Mouse (Mus musculus) intestine, embryonic 16.5 days (tissue): ENCODE measurements around the gene Rph3al. TPM values are rescaled to one million over a fixed set of nuclear protein-coding genes. Genes with fewer than 3 reads are reported as not detected.
A peak's percentile ranks its signal among the peaks of the same experiment; 100 is the strongest.

Experiments used
- ATAC-seq: fragments of 200-750 bp; cut with Nextera tagmentation; 2 replicates; pipeline ENCODE4 v1.8.0; 2017; ENCODE audit warnings: moderate TSS enrichment, moderate library complexity
- H3K27ac ChIP-seq: fragments of 300-500 bp; sonication (generic); 2 replicates; pipeline ENCODE4 v1.5.1; 2014; ENCODE audit warnings: mild to moderate bottlenecking, low read length
- H3K27me3 ChIP-seq: fragments of 300-500 bp; sonication (generic); replicated peaks from 2 replicates; pipeline ENCODE4 v1.6.1; 2014; ENCODE audit warnings: low read length, control low read depth, mixed read lengths; ENCODE audit not compliant: control insufficient read depth, insufficient read depth
- H3K36me3 ChIP-seq: fragments of 300-500 bp; sonication (generic); 2 replicates; pipeline ENCODE4 v1.6.1; 2014; ENCODE audit warnings: low read length, control low read depth; ENCODE audit not compliant: control insufficient read depth, insufficient read depth
- H3K4me1 ChIP-seq: fragments of 300-500 bp; sonication (generic); 2 replicates; pipeline ENCODE4 v1.6.1; 2014; ENCODE audit warnings: low read length, control low read depth, mixed read lengths; ENCODE audit not compliant: control insufficient read depth, insufficient read depth
- H3K4me2 ChIP-seq: fragments of 300-500 bp; sonication (generic); 2 replicates; pipeline ENCODE4 v1.6.1; 2014; ENCODE audit warnings: low read depth, low read length, control low read depth
- H3K4me3 ChIP-seq: fragments of 300-500 bp; sonication (generic); 2 replicates; pipeline ENCODE4 v1.5.1; 2014; ENCODE audit warnings: mild to moderate bottlenecking, low read length
- H3K9ac ChIP-seq: fragments of 300-500 bp; sonication (generic); 2 replicates; pipeline ENCODE4 v1.6.1; 2014; ENCODE audit warnings: low read depth, low read length
- H3K9me3 ChIP-seq: fragments of 300-500 bp; sonication (generic); 2 replicates; pipeline ENCODE4 v1.6.1; 2016; ENCODE audit warnings: low read length, control low read depth; ENCODE audit not compliant: control insufficient read depth
- WGBS: fragments of 180-500 bp; shearing (Covaris S2); extraction: QIAGEN DNeasy Blood & Tissue Kit; methylation state at CpG from one replicate; pipeline ENCODE4 v1.1.7; 2014; 5-methylcytosine and 5-hydroxymethylcytosine counted together
- polyA plus RNA-seq: library from polyadenylated mRNA; unstranded; fragments of >200 nt; fragmentation: Nextera tagmentation; extraction: Ambion mirVana; gene quantifications from 2 replicates; pipeline ENCODE4 v1.2.1, GENCODE M21; 2015

Rph3al gene
- 20.1 and 21.1 TPM in 2 replicates for polyA plus RNA-seq

DNA sequence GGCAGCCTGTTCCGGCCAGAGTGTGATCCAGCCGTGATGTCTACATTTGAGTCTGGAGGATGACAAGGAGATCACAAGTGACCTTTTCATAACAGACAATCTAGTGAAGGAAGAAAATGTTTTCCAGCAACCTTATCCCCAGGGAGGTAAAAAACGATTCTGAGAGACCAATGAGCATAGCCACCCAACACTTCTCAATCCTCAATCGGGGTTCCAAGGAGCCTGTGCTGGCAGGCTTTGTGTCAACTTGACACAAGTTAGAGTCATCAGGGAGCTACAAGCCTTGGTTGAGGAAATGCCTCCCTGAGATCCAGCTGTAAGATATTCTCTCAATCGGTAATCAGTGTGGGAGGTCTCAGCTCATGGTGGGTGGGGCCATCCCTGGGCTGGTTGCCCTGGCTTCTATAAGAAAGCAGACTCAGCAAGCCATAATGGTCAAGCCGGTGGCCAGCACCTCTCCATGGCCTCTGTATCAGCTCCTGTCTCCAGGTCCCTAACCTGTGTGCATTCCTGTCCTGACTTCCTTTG lies at the start of gene Rph3al:
TSS of gene Rph3al (minus strand) at position 51 of the 528 bp plus-strand sequence.
- Histone ChIP-seq H3K4me1 (peaks cover 50% of the 10 kb centered on the region), H3K27ac (peak within 1 kb of the TSS; percentile 97), H3K27me3 (no peaks in the 10 kb centered on the region), H3K9ac (peak within 1 kb of the TSS; percentile 67), H3K4me2 (peak within 1 kb of the TSS; percentile 56), H3K9me3 (peaks cover 6% of the 10 kb centered on the region; the same call in 1 of the 2 replicates), H3K36me3 (no peaks in the 10 kb centered on the region), H3K4me3 (peak within 1 kb of the TSS; percentile 45)
- ATAC-seq, result no peak
- 47% methylated on average over 6 of the region's 6 CpGs for WGBS

DNA sequence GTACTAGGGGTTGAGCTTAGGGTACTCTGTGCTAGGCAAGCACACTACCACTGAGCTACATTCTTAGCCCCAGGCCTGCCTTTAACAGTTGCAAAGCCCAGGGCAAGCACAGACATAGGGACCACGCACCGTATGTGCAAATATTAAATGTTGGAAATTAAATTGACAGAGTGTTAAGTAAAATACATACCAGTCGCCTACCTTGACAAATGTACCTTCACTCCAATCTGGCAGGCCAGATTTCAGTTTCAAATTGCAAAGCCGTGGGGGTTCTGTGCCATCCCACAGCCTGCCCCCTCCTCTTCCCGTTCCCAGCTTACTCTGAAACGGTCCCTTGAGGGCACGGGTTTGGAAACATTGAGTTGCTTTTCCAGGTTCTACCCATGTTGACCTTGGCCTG lies 47.7 kb upstream of the Rph3al start:
- ATAC-seq, result no peak
- Histone ChIP-seq H3K9ac (no peak overlapping the region), H3K27me3 (no peaks in the 10 kb centered on the region), H3K4me3 (no peak overlapping the region), H3K4me1 (no peaks in the 10 kb centered on the region), H3K4me2 (no peak overlapping the region), H3K27ac (no peak overlapping the region), H3K9me3 (no peaks in the 10 kb centered on the region), H3K36me3 (no peaks in the 10 kb centered on the region)
- 73% methylated on average over 7 of the region's 7 CpGs for WGBS

- ATAC-seq, result no peak
- Histone ChIP-seq H3K27me3 (no peaks in the 10 kb centered on the region), H3K27ac (no peak overlapping the region), H3K4me2 (no peak overlapping the region), H3K9ac (no peak overlapping the region), H3K36me3 (no peaks in the 10 kb centered on the region), H3K4me1 (no peaks in the 10 kb centered on the region), H3K4me3 (no peak overlapping the region), H3K9me3 (no peaks in the 10 kb centered on the region)
- WGBS, result 47% methylated on average over 1 of the region's 1 CpGs
Measured at GRCm38 (mm10) chr11:75984581-75984980, 46.4 kb upstream of the Rph3al start.

- no peaks in the 10 kb centered on the region for H3K4me1 ChIP-seq
- no peak overlapping the region for H3K27ac ChIP-seq
- H3K4me3 ChIP-seq, result no peak overlapping the region
- no peaks in the 10 kb centered on the region for H3K9me3 ChIP-seq
- H3K9ac ChIP-seq, result no peak overlapping the region
- H3K36me3 ChIP-seq, result no peaks in the 10 kb centered on the region
- ATAC-seq, result no peak
- H3K27me3 ChIP-seq, result no peaks in the 10 kb centered on the region
- no peak overlapping the region for H3K4me2 ChIP-seq
- WGBS, result 78% methylated on average over 4 of the region's 4 CpGs
Measured at GRCm38 (mm10) chr11:75983194-75983593, 45.0 kb upstream of the Rph3al start.

DNA sequence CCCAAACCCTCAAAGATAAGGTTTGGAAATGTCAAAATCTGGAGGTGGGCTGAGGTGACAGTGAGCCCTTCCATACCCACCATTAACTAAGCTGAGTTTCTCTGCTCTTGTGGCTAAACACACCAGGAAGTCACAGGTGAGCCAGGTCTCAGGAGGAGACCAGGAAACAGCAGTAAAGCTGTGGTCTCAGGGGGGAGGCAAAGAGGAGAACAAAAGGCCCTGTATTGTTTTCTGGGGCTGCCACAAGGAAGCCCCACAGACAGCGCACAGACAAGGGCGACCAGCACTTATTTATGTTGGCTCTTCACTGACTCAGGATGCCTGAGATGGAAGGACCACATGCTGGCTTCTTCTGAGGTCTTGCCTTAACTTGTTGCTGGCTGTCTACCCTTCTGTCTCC lies 42.2 kb upstream of the Rph3al start:
- no peak overlapping the region for H3K27ac ChIP-seq
- 29% methylated on average over 2 of the region's 2 CpGs for WGBS
- ATAC-seq, result no peak

GRCm38 (mm10) chr11:75978051-75978450 lies 39.8 kb upstream of the Rph3al start:
- H3K27me3 ChIP-seq, result no peaks in the 10 kb centered on the region
- H3K4me3 ChIP-seq, result no peak overlapping the region
- H3K9me3 ChIP-seq, result no peaks in the 10 kb centered on the region
- 71% methylated on average over 6 of the region's 6 CpGs for WGBS
- H3K9ac ChIP-seq, result no peak overlapping the region
- no peak overlapping the region for H3K4me2 ChIP-seq
- no peaks in the 10 kb centered on the region for H3K4me1 ChIP-seq
- no peak overlapping the region for H3K27ac ChIP-seq
- ATAC-seq, result no peak
- H3K36me3 ChIP-seq, result no peaks in the 10 kb centered on the region

More for the DNA sequence above, 42.2 kb upstream of the Rph3al start:
- Histone ChIP-seq H3K4me3 (no peak overlapping the region), H3K9ac (no peak overlapping the region), H3K36me3 (no peaks in the 10 kb centered on the region), H3K9me3 (no peaks in the 10 kb centered on the region), H3K4me1 (no peaks in the 10 kb centered on the region), H3K4me2 (no peak overlapping the region), H3K27me3 (no peaks in the 10 kb centered on the region)

- H3K9ac ChIP-seq, result no peak overlapping the region
- no peaks in the 10 kb centered on the region for H3K9me3 ChIP-seq
- peak overlapping the region; percentile 50 for H3K27ac ChIP-seq
- H3K4me2 ChIP-seq, result no peak overlapping the region
- no peaks in the 10 kb centered on the region for H3K27me3 ChIP-seq
- ATAC-seq, result peak; percentile 88
- no peaks in the 10 kb centered on the region for H3K36me3 ChIP-seq
- H3K4me1 ChIP-seq, result no peaks in the 10 kb centered on the region
- H3K4me3 ChIP-seq, result no peak overlapping the region
- 36% methylated on average over 8 of the region's 8 CpGs for WGBS
Measured at GRCm38 (mm10) chr11:75976748-75977147, 38.5 kb upstream of the Rph3al start.

DNA sequence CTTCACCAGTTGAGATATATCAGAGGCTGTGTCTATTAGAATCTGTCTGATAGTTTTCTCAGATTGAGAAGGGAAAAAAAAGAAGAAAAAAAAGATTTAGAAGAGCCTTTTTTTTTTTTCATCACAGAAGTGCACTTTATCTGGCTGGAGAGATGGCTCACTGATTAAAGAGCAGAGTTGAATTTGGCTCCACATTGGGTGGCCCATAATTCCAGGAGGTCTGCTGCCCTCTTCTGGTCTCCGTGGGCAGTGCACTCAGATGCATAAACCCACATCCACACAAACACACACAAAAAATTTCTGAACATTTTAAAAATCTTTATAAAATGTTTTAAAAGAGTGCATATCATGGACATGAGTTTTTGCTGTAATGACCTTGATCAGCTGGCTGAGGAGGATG lies 35.8 kb upstream of the Rph3al start:
- H3K9ac ChIP-seq, result no peak overlapping the region
- no peaks in the 10 kb centered on the region for H3K27me3 ChIP-seq
- WGBS, result 79% methylated on average over 1 of the region's 1 CpGs
- H3K9me3 ChIP-seq, result no peaks in the 10 kb centered on the region
- H3K4me2 ChIP-seq, result no peak overlapping the region
- no peaks in the 10 kb centered on the region for H3K36me3 ChIP-seq
- H3K4me3 ChIP-seq, result no peak overlapping the region
- H3K27ac ChIP-seq, result no peak overlapping the region
- H3K4me1 ChIP-seq, result no peaks in the 10 kb centered on the region
- no peak for ATAC-seq

DNA sequence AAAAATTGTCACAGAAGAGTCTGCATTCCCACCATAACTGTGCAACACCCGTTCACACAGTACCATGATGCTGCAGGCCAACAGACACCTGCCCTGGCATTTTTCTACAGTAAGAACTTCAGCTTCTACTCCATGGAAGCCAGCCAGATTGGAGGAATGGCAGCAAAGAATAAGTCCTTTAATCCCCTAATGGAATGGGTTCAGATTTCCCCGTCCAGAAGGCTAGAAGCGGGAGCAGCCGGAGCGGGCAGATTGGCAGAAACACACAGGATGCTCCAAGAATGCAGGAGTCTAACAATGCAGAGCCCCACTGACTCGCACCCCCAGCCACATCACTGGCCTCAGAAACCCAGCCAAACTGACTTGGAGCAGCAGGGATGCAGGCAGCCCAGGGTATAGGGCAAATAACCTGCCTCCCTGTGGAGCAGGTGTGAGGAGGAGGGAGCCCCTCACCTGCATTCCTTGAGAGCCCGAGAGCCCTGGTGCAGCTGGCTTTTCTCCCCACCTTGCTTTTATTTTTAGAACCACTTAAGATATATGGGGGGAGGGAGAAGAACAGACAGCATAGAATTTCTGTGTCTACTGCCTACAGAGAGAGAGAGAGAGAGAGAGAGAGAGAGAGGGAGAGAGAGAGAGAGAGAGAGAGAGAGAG lies 34.8 kb upstream of the Rph3al start:
- Histone ChIP-seq H3K4me2 (no peak overlapping the region), H3K27me3 (no peaks in the 10 kb centered on the region), H3K4me1 (no peaks in the 10 kb centered on the region), H3K9ac (no peak overlapping the region), H3K9me3 (no peaks in the 10 kb centered on the region), H3K36me3 (no peaks in the 10 kb centered on the region), H3K4me3 (no peak overlapping the region), H3K27ac (no peak overlapping the region)
- 36% methylated on average over 7 of the region's 7 CpGs for WGBS
- no peak for ATAC-seq

GRCm38 (mm10) chr11:75972188-75972587 lies 34.0 kb upstream of the Rph3al start:
- no peak overlapping the region for H3K4me2 ChIP-seq
- WGBS, result 87% methylated on average over 3 of the region's 3 CpGs
- H3K4me3 ChIP-seq, result no peak overlapping the region
- no peak overlapping the region for H3K9ac ChIP-seq
- no peak for ATAC-seq
- H3K27me3 ChIP-seq, result no peaks in the 10 kb centered on the region
- no peak overlapping the region for H3K27ac ChIP-seq
- H3K9me3 ChIP-seq, result no peaks in the 10 kb centered on the region
- 0 out of 2 replicates have a peak, but pooled peaks cover 3% of the 10 kb centered on the region for H3K4me1 ChIP-seq
- no peaks in the 10 kb centered on the region for H3K36me3 ChIP-seq
